Mouse (Mus musculus): Measurements from ENCODE around the gene Hpca.

DNA sequence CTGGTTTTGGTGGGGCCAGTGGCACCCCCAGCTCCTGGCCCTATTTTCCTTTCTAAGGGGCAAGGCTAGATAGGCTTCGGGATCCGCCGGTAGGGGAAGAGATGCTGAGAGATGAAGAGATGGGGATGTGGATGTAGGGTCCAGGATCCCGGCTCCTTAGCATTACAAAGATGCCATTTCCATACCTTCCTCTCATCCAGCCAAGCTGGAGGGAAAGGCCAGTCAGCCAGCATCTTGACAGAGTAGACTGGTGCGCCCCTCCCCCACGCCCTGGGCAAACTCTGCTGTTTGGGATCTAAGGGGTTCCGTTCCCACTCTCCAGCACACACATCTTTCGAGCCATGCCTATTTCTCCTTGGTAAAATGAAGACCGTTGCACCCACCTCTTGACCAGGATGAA, 15.8 kb downstream of the Hpca start:
- TF ChIP-seq CTCF (IDR thresholded peaks at IDR 0.05; ENCODE audit: borderline replicate concordance, insufficient read depth, low read length) = no peak
- TF ChIP-seq POLR2A (IDR thresholded peaks at IDR 0.05; ENCODE audit: low read depth, low read length) = no peak

Data from embryonic fibroblast, embryonic 13.5 days (primary cell).